Mouse (Mus musculus): ENCODE measurements around the gene Prpf40b. TPM values are rescaled to one million over a fixed set of nuclear protein-coding genes. Genes with fewer than 3 reads are reported as not detected.

The Prpf40b gene
- total and polyA plus RNA-seq, 3 experiments, result 24.7 to 46.4 TPM; not detected in 1

GRCm38 (mm10) chr15:99265679-99266078 lies 29.2 kb upstream of the Prpf40b start (continued):
- TF ChIP-seq CTCF (IDR thresholded peaks at IDR 0.05 in 2 of 3, conservative IDR thresholded peaks at IDR 0.05 in 1 of 3; ENCODE audit: control insufficient read depth in 1 of 3, insufficient read depth in 1 of 3, low read depth in 2 of 3, low read length in 3 of 3, poor library complexity in 1 of 3, severe bottlenecking in 1 of 3) (peak; percentile 86 to 93 (median 87)), RCOR1 (IDR thresholded peaks at IDR 0.05; ENCODE audit: low read depth, low read length) (no peak), MAFK (IDR thresholded peaks at IDR 0.05; ENCODE audit: borderline replicate concordance, low read depth, low read length) (no peak), POLR2AphosphoS5 (IDR thresholded peaks at IDR 0.05; ENCODE audit: borderline replicate concordance, low read depth, low read length) (no peak), MAX (IDR thresholded peaks at IDR 0.05; ENCODE audit: low read length) (no peak)

DNA sequence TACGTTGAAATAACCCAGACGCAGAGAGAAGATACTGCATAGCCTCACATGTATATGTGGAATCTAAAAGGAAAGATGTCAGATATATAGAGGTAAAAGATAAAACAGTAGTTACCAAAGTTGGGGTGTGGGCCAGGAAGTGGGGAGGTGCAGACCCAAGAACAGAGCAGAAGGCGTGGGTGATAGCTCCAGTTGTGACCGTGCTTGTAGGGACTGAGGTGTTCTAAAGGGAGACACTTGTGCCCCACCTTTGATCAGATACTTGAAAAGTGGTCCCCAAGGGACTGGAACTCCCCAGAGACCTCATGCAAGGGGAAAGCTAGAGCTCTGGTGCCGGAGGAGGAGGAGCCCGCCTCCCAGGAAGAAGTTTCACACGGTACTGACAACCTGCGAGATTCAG lies 18.8 kb upstream of the Prpf40b start:
- H3K4me3 ChIP-seq (ENCODE audit: control insufficient read depth in 1 of 2, insufficient read depth in 1 of 2, low read depth in 2 of 2, low read length in 2 of 2), result no peak overlapping the region
- no peaks in the 10 kb centered on the region; a peak in 1 of 4 replicates for H3K27me3 ChIP-seq (ENCODE audit: control insufficient read depth in 1 of 2, insufficient read depth in 2 of 2, low read length in 2 of 2)
- no peaks in the 10 kb centered on the region for H3K79me2 ChIP-seq (ENCODE audit: control insufficient read depth, insufficient read depth, low read length, poor library complexity)
- H3K9ac ChIP-seq (ENCODE audit: control insufficient read depth, low read depth, low read length, poor library complexity, severe bottlenecking), result no peak overlapping the region
- no peaks in the 10 kb centered on the region for H3K9me3 ChIP-seq (replicated peaks; ENCODE audit: insufficient read depth, low read length)
- H3K4me1 ChIP-seq (ENCODE audit: control insufficient read depth in 1 of 2, insufficient read depth in 2 of 2, low read length in 2 of 2), result 0 out of 4 replicates have a peak, but pooled peaks cover 0 to 4% of the 10 kb centered on the region in 2 experiments
- TF ChIP-seq SIN3A (IDR thresholded peaks at IDR 0.05; ENCODE audit: low read length) (no peak), ZC3H11A (IDR thresholded peaks at IDR 0.05; ENCODE audit: low read depth, low read length) (no peak), USF2 (IDR thresholded peaks at IDR 0.05; ENCODE audit: borderline replicate concordance in 1 of 2, insufficient read depth in 1 of 2, low read depth in 1 of 2, low read length in 2 of 2) (no peak), CHD1 (IDR thresholded peaks at IDR 0.05; ENCODE audit: low read depth, low read length) (no peak), ETS1 (IDR thresholded peaks at IDR 0.05; ENCODE audit: low read depth, low read length) (no peak), MAFK (IDR thresholded peaks at IDR 0.05; ENCODE audit: borderline replicate concordance, low read depth, low read length) (no peak), RAD21 (IDR thresholded peaks at IDR 0.05; ENCODE audit: low read depth, low read length) (no peak), ZKSCAN1 (IDR thresholded peaks at IDR 0.05; ENCODE audit: low read depth, low read length) (no peak), HCFC1 (IDR thresholded peaks at IDR 0.05; ENCODE audit: low read depth, low read length) (no peak), ZNF384 (IDR thresholded peaks at IDR 0.05; ENCODE audit: low read depth, low read length) (no peak), MYC (IDR thresholded peaks at IDR 0.05; ENCODE audit: low read depth, low read length) (no peak), MAZ (IDR thresholded peaks at IDR 0.05; ENCODE audit: low read depth, low read length) (no peak)
- no peak for DNase-seq (ENCODE audit: low read depth, low spot score)
- H3K27ac ChIP-seq (ENCODE audit: control insufficient read depth, low read depth, low read length), result no peak overlapping the region
- H3K36me3 ChIP-seq (ENCODE audit: control insufficient read depth in 1 of 2, insufficient read depth in 2 of 2, low read length in 2 of 2), result no peaks in the 10 kb centered on the region

DNA sequence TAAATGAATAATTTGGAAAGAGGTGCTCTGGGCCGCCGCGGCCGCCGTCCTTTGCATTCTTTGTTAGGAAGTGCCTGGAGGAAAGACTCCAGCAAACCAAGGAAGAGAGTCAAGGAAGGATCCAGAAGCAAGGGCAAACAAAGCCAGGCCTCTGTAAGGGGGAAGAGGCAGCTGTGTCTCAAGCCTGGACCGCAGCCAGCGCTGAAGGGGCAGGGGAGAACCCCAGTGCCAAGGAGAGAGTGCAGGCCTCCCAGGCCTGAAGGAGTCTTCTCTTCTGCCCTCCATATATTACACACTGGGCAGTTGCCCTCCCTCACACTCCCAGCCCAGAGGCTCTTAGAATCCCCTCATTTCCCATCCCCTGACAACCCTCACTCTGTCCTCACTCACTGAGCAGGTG lies 16.6 kb upstream of the Prpf40b start:
- no peak for DNase-seq (ENCODE audit: low read depth, low spot score)
- no peak overlapping the region for H3K27ac ChIP-seq (ENCODE audit: control insufficient read depth, low read depth, low read length)
- no peaks in the 10 kb centered on the region for H3K9me3 ChIP-seq (replicated peaks; ENCODE audit: insufficient read depth, low read length)
- no peaks in the 10 kb centered on the region for H3K36me3 ChIP-seq (ENCODE audit: control insufficient read depth in 1 of 2, insufficient read depth in 2 of 2, low read length in 2 of 2)
- H3K27me3 ChIP-seq (ENCODE audit: control insufficient read depth in 1 of 2, insufficient read depth in 2 of 2, low read length in 2 of 2), result peaks cover 2 to 3% of the 10 kb centered on the region in 2 experiments; a peak in 2 of 4 replicates
- H3K4me1 ChIP-seq (ENCODE audit: control insufficient read depth in 1 of 2, insufficient read depth in 2 of 2, low read length in 2 of 2), result no peaks in the 10 kb centered on the region
- TF ChIP-seq TBP (IDR thresholded peaks at IDR 0.05; ENCODE audit: low read depth, low read length) (no peak), NRF1 (IDR thresholded peaks at IDR 0.05; ENCODE audit: insufficient read depth, low read depth, low read length, poor library complexity, severe bottlenecking) (no peak), MEF2A (IDR thresholded peaks at IDR 0.05; ENCODE audit: extremely low read depth, insufficient replicate concordance, low read depth, low read length, poor library complexity, severe bottlenecking) (no peak), RAD21 (IDR thresholded peaks at IDR 0.05; ENCODE audit: low read depth, low read length) (no peak), TCF12 (IDR thresholded peaks at IDR 0.05; ENCODE audit: low read depth, low read length) (no peak), USF1 (IDR thresholded peaks at IDR 0.05; ENCODE audit: low read depth, low read length) (no peak), MAX (IDR thresholded peaks at IDR 0.05; ENCODE audit: low read length) (no peak), POLR2A (IDR thresholded peaks at IDR 0.05; ENCODE audit: control insufficient read depth in 1 of 2, insufficient read depth in 1 of 2, low read depth in 1 of 2, low read length in 2 of 2, poor library complexity in 1 of 2) (no peak), USF2 (IDR thresholded peaks at IDR 0.05; ENCODE audit: borderline replicate concordance in 1 of 2, insufficient read depth in 1 of 2, low read depth in 1 of 2, low read length in 2 of 2) (no peak), POLR2AphosphoS5 (IDR thresholded peaks at IDR 0.05; ENCODE audit: borderline replicate concordance, low read depth, low read length) (no peak), ZKSCAN1 (IDR thresholded peaks at IDR 0.05; ENCODE audit: low read depth, low read length) (no peak), NELFE (IDR thresholded peaks at IDR 0.05; ENCODE audit: low read depth, low read length) (no peak), CHD2 (IDR thresholded peaks at IDR 0.05; ENCODE audit: low read length) (no peak), CHD1 (IDR thresholded peaks at IDR 0.05; ENCODE audit: low read depth, low read length) (no peak), ETS1 (IDR thresholded peaks at IDR 0.05; ENCODE audit: low read depth, low read length) (no peak), MXI1 (IDR thresholded peaks at IDR 0.05; ENCODE audit: low read depth, low read length) (no peak), ZMIZ1 (IDR thresholded peaks at IDR 0.05; ENCODE audit: low read depth, low read length) (no peak), SMC3 (IDR thresholded peaks at IDR 0.05; ENCODE audit: low read depth, low read length) (no peak), MAZ (IDR thresholded peaks at IDR 0.05; ENCODE audit: low read depth, low read length) (no peak), JUND (IDR thresholded peaks at IDR 0.05; ENCODE audit: low read depth, low read length) (no peak)
- H3K79me2 ChIP-seq (ENCODE audit: control insufficient read depth, insufficient read depth, low read length, poor library complexity), result no peaks in the 10 kb centered on the region
- no peak overlapping the region for H3K9ac ChIP-seq (ENCODE audit: control insufficient read depth, low read depth, low read length, poor library complexity, severe bottlenecking)
- no peak overlapping the region for H3K4me3 ChIP-seq (ENCODE audit: control insufficient read depth in 1 of 2, insufficient read depth in 1 of 2, low read depth in 2 of 2, low read length in 2 of 2)
